Mouse (Mus musculus): ENCODE measurements around the gene Matn1. TPM values are rescaled to one million over a fixed set of nuclear protein-coding genes. Genes with fewer than 3 reads are reported as not detected.

Matn1 gene
- total RNA-seq (2021), result 1 to 10 TPM; 2.0 to 2.1 TPM

- DNase-seq (ENCODE audit: extremely low spot score in 1 of 2, low spot score in 1 of 2), result no peak
Measured at GRCm38 (mm10) chr4:130944112-130944511, at the start of gene Matn1. TSS of gene Matn1 (plus strand) at chr4:130944385.

- DNase-seq (ENCODE audit: extremely low spot score in 1 of 2, low spot score in 1 of 2), result no peak
Measured at GRCm38 (mm10) chr4:130895701-130896100, 48.5 kb upstream of the Matn1 start.

- peak in 1 of 2 experiments; percentile 63 for DNase-seq (ENCODE audit: extremely low spot score in 1 of 2, low spot score in 1 of 2)
Measured at GRCm38 (mm10) chr4:130896372-130896771, 47.8 kb upstream of the Matn1 start.

- no peak for DNase-seq (ENCODE audit: extremely low spot score in 1 of 2, low spot score in 1 of 2)
Measured at GRCm38 (mm10) chr4:130899383-130899781, 44.8 kb upstream of the Matn1 start.

- DNase-seq (ENCODE audit: extremely low spot score in 1 of 2, low spot score in 1 of 2), result no peak
Measured at GRCm38 (mm10) chr4:130899782-130900427, 44.3 kb upstream of the Matn1 start.

- DNase-seq (ENCODE audit: extremely low spot score in 1 of 2, low spot score in 1 of 2), result no peak
Measured at GRCm38 (mm10) chr4:130900746-130901145, 43.4 kb upstream of the Matn1 start.

GRCm38 (mm10) chr4:130902289-130902781 lies 41.9 kb upstream of the Matn1 start:
- DNase-seq (ENCODE audit: extremely low spot score in 1 of 2, low spot score in 1 of 2), result no peak

GRCm38 (mm10) chr4:130905025-130905424 lies 39.2 kb upstream of the Matn1 start:
- DNase-seq (ENCODE audit: extremely low spot score in 1 of 2, low spot score in 1 of 2), result no peak

- no peak for DNase-seq (ENCODE audit: extremely low spot score in 1 of 2, low spot score in 1 of 2)
Measured at GRCm38 (mm10) chr4:130905882-130906281, 38.3 kb upstream of the Matn1 start.

GRCm38 (mm10) chr4:130906296-130906695 lies 37.9 kb upstream of the Matn1 start:
- no peak for DNase-seq (ENCODE audit: extremely low spot score in 1 of 2, low spot score in 1 of 2)

- DNase-seq (ENCODE audit: extremely low spot score in 1 of 2, low spot score in 1 of 2), result no peak
Measured at GRCm38 (mm10) chr4:130907200-130908069, 36.8 kb upstream of the Matn1 start.

GRCm38 (mm10) chr4:130908133-130908532 lies 36.1 kb upstream of the Matn1 start:
- DNase-seq (ENCODE audit: extremely low spot score in 1 of 2, low spot score in 1 of 2), result no peak

- DNase-seq (ENCODE audit: extremely low spot score in 1 of 2, low spot score in 1 of 2), result no peak
Measured at GRCm38 (mm10) chr4:130909167-130909874, 34.9 kb upstream of the Matn1 start.

GRCm38 (mm10) chr4:130910666-130911065 lies 33.5 kb upstream of the Matn1 start:
- no peak for DNase-seq (ENCODE audit: extremely low spot score in 1 of 2, low spot score in 1 of 2)

- DNase-seq (ENCODE audit: extremely low spot score in 1 of 2, low spot score in 1 of 2), result no peak
Measured at GRCm38 (mm10) chr4:130912626-130913025, 31.6 kb upstream of the Matn1 start.

- no peak for DNase-seq (ENCODE audit: extremely low spot score in 1 of 2, low spot score in 1 of 2)
Measured at GRCm38 (mm10) chr4:130913077-130913476, 31.1 kb upstream of the Matn1 start, which contains the start of gene Laptm5. TSS of gene Laptm5 (plus strand) at chr4:130913125.

- no peak for DNase-seq (ENCODE audit: extremely low spot score in 1 of 2, low spot score in 1 of 2)
Measured at GRCm38 (mm10) chr4:130913511-130913910, 30.7 kb upstream of the Matn1 start.

- no peak for DNase-seq (ENCODE audit: extremely low spot score in 1 of 2, low spot score in 1 of 2)
Measured at GRCm38 (mm10) chr4:130914011-130914410, 30.2 kb upstream of the Matn1 start.

- no peak for DNase-seq (ENCODE audit: extremely low spot score in 1 of 2, low spot score in 1 of 2)
Measured at GRCm38 (mm10) chr4:130914527-130914926, 29.7 kb upstream of the Matn1 start.

- DNase-seq (ENCODE audit: extremely low spot score in 1 of 2, low spot score in 1 of 2), result no peak
Measured at GRCm38 (mm10) chr4:130915006-130915667, 29.0 kb upstream of the Matn1 start.

Measured in layer of hippocampus, postnatal 25 days (tissue).